Mouse (Mus musculus): ENCODE measurements around the gene Ssna1. TPM values are rescaled to one million over a fixed set of nuclear protein-coding genes. Genes with fewer than 3 reads are reported as not detected.
A peak's percentile ranks its signal among the peaks of the same experiment; 100 is the strongest.

Ssna1 gene
- 10 to 100 TPM; 72.3 to 75.7 TPM for total RNA-seq (2021)

- intact Hi-C loops (cut with DNase I) = no loop called here
- peak; percentile 98 for DNase-seq
Observed at GRCm38 (mm10) chr2:25271827-25272511, at the start of gene Ssna1, which contains the start of gene Anapc2. Ssna1 (minus strand) TSS chr2:25272438. Anapc2 (plus strand) TSS chr2:25272478.

DNA sequence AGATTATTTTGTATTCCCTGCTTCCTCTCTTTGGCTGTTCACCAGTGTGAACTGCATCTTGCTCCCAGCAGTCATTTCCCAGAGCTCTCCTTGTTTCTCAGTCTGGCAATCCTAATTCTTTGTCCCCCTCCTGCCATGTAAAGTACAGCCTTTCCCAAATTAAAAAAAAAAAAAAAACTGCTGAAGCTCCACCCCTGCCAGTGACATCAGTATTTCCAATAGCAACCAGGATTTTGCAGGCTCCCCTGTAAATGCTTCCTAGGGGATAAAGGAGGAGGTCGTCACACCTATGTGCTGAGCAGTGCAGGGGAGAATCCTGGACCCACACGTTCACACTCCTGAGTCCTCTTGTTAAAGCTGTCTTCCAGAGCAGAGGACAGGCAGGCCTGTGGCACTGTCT lies 47.8 kb upstream of the Ssna1 start:
- intact Hi-C loops (cut with DNase I) = no loop called here
- no peak for DNase-seq

GRCm38 (mm10) chr2:25318971-25319773 lies 46.9 kb upstream of the Ssna1 start, which contains the start of gene Grin1:
Grin1 (minus strand) TSS chr2:25319187.
- DNase-seq = peak; percentile 82
- intact Hi-C loops (cut with DNase I) = no loop called here

DNA sequence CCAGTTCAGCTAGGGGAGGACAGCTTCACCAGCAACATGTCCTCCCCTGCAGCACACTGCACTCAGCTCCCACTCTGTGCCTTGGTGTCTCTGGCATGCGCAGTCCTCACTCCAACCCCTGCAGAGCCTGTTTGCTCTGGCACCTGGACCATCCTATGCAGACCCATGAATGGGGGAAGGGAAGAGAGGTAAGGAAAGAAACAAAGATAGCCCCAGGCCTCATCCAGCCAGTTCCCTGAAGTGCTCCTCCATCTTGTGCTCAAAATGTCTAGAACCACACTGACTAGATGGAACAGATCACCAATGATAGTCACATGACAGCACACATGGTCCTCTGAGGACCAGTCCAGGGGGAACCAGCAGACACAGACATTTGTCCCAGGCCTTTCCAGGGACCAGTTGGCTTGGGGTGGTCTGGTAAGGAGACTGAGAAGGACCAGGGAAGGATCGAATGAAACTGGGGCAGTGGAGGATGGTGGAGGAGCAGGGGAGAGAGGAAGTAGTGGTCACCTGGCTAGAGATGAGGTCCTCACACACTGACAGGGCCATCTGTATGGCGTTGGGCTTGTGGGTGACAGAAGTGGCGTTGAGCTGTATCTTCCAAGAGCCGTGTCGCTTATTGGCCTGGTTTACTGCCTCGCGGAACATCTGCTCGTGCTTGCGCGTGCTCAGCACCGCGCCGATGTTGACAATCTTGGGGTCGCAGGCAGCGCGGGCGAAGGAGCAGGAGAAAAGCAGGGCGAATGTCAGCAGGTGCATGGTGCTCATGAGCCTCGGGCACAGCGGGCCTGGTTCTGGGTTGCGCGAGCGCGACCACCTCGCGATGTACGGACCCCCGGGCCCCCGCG lies 46.1 kb upstream of the Ssna1 start:
- DNase-seq = no peak
- intact Hi-C loops (cut with DNase I) = no loop called here

GRCm38 (mm10) chr2:25311491-25311891 lies 39.3 kb upstream of the Ssna1 start:
- DNase-seq = no peak
- intact Hi-C loops (cut with DNase I) = no loop called here

- no peak for DNase-seq
- intact Hi-C loops (cut with DNase I) = no loop called here
Observed at GRCm38 (mm10) chr2:25310969-25311368, 38.7 kb upstream of the Ssna1 start.

DNA sequence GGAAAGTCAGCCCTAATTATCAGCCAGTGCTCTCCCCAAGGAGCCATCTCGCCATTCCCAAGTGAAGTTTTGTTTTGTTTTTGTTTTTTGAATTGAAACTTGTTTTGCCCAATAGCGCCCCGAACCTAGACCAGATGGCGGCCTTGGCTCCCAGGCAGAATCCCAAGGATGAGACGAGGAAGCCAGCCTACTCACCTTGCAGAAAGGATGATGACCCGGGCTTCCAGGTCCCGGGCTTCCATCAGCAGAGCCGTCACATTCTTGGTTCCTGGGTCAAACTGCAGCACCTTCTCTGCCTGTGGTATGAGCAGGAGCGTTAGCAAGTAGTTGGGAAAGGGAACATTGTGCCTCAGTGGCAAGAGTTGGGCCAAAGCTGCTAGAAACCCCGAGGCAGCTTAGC lies 37.9 kb upstream of the Ssna1 start:
- DNase-seq = no peak
- intact Hi-C loops (cut with DNase I) = no loop called here

GRCm38 (mm10) chr2:25305587-25306359 lies 33.5 kb upstream of the Ssna1 start:
- DNase-seq = no peak
- intact Hi-C loops (cut with DNase I) = no loop called here

- DNase-seq = peak; percentile 55
- intact Hi-C loops (cut with DNase I) = no loop called here
Observed at GRCm38 (mm10) chr2:25304657-25305541, 32.7 kb upstream of the Ssna1 start.

DNA sequence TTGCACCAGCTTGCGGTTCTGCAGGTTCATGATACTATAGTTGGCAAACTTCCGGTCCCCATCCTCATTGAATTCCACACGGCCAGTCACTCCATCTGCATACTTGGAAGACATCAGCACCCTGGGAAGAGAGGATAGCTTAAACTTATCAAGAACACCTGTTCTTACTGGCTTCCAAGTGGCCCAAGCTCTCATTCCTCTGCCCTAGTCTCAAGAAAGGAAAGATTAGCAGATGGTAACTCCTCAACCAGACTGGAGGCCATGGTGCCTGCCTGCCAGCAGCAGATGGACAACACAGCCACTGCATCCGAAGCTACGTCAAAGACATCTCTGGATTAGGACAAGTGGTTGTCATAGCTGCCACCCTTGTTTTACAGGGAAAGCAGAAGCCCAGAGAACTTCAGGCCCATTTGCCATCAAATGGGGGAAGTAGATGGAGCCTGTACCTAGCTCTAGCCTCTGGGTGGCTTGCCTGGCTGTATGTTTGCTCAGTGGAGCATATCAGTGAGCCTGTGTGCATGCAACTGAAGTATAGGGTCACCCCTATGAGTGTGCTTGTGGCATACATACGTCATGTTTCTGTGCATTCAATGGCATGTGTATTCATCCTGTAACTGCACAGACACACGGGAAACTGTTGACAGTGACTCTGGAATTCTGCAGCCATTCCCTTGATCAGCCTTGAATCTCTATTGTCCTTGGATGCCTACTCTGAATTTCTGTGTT lies 31.9 kb upstream of the Ssna1 start:
- DNase-seq = peak; percentile 58

DNA sequence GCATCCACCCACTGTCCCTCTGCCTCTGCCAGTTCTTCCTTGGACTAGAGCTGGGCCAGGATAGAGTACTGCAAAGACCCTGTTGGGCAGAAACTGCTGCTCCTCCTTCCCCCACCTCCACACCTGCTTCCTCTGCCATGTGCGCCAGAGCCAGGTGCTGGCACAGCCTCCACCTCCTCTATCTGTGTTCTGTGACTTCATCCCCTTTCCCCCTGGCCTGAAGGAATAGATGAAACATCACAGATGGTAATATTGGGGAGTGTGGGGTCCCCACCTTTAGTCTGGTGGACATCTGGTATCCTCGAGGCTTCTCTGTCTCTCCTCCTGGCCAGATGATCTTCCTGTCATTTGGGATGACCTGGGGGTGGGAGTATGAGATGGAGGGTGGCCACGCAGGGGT lies 31.2 kb upstream of the Ssna1 start:
- intact Hi-C loops (cut with DNase I) = no loop called here

More for the DNA sequence above, 31.9 kb upstream of the Ssna1 start:
- intact Hi-C loops (cut with DNase I) = no loop called here

GRCm38 (mm10) chr2:25298046-25298445 lies 25.8 kb upstream of the Ssna1 start:
- intact Hi-C loops (cut with DNase I) = no loop called here

More for the DNA sequence above, 31.2 kb upstream of the Ssna1 start:
- DNase-seq = no peak

DNA sequence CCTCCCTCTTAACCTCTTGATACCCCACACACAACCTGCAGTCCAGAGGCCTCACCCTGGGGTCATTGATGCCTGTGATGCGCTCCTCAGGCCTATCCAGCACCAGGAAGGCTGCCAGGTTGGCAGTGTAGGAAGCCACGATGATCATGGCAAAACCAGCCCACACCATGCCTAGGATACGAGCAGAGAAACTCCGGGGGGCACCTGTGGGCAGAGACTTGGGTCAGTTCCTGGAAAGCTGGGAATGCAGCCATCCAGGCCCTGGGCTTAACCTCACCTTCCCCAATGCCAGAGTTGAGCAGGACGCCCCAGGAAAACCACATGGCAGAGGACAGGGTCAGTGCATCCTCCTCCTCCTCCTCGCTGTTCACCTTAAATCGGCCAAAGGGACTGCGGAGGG lies 24.9 kb upstream of the Ssna1 start:
- intact Hi-C loops (cut with DNase I) = no loop called here
- no peak for DNase-seq

More at GRCm38 (mm10) chr2:25298046-25298445, 25.8 kb upstream of the Ssna1 start:
- DNase-seq = no peak

GRCm38 (mm10) chr2:25293706-25294105 lies 21.5 kb upstream of the Ssna1 start:
- intact Hi-C loops (cut with DNase I) = no loop called here
- DNase-seq = no peak

DNA sequence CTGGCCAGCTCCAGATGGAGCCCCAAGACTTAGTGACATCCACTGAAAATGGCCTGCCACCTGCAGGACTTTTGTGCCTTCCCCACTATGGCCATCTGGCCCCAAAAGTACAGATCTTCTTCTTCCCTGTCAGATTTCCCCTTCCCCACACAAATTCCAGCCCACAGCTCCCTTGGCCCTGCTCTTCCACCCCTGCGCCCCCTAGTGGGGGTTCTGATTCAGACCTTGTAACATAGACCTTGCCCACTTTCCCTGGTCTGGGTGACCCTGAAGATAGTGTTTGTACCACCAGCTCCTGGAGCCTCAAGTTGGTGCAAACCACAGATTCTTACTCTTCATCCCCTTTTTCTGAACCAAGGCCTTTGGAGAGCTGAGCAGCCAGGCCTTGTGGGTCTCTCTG lies 20.6 kb upstream of the Ssna1 start:
- intact Hi-C loops (cut with DNase I) = no loop called here
- DNase-seq = peak; percentile 87

DNA sequence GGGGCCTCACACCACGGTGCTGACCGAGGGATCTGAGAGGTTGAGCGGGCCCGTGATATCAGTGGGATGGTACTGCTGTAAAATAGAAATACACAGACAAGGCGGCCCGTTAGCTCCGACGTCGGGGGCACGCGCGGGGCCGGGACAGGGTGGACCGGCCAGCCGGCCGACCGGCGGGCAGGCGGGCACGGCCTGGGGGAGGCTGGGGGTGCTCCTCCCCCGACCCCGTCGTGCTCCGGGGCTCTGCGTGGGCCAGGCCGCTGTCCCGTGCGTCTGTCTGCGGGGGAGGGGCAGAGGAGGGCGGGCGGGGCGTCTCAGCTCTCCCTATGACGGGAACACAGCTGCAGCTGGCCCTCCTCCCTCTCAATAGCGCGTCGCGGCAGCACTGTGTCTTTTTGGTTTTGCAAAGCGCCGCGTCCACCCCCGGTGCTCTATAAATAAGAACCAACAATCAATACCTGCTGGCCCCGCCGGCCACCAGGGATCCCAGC lies 19.9 kb upstream of the Ssna1 start:
- DNase-seq = no peak
- intact Hi-C loops (cut with DNase I) = no loop called here

DNA sequence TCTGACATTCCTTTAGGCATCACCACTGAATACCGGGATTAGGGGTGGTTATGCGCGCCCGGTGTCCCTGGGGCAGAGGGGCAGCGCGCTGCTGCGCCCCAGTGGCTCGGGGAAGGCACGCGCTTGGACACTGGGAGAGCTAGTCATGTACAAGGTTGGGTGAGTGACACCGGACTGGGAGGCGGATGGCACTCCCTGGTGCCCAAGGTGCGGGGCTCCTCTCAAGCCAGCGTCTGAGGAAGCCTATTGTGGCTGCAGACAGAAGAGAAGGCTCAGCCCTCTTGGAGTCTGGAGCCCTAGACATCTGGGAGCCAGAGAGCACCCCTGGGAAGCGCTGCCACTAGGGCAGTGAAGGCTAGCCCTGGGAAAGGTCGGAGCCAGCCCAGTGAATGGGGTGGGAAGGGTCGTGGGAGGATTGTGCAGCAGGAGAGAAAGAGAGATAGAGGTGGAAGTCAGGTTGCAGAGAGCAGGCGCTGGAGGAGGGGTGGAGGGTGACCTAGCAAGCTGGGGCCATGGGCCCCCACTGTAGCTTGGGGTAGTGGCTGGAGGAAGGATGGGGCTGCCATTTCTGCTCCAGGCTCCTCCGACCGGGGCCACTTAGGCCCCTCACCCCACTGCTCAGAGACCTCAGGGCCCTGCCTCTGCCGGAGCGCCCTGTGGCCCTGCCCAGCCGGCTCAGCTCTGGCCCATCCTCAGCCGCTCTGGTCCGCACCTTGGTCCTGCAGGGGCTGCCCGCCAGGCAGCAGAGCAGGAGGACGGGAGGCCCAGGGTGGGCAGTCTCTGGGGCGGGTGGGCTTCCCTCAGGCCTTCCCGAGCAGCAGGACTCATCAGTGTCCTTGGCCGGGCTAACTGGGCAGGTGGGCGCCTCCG lies 19.2 kb upstream of the Ssna1 start:
- no peak for DNase-seq
- intact Hi-C loops (cut with DNase I) = no loop called here

DNA sequence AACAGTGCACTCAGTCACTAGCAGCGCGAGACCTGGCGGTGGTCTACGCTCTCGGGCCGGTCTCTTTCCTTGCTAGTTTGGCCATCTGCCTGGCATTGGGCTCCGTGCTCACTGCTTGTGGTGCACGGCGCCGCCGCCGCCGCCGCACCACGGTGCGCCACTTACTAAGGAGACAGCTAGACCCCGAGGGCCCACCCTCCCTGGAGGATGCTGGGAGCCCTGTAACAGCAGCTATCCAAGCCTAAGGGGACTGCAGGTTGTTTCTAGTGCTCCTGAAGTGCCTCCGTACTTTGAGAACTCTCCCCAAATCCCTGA lies 18.5 kb upstream of the Ssna1 start:
- DNase-seq = peak; percentile 59
- intact Hi-C loops (cut with DNase I) = no loop called here
